Mouse (Mus musculus) stomach, embryonic 14.5 days (tissue): ENCODE measurements at regions not wholly inside any gene's neighbourhood (a gene's known extent, or its start where the extent isn't known, plus 50 kb on each side); places are given as distances from the start of the nearest gene placed in this dataset.

Experiments used
- ATAC-seq: fragments of 200-750 bp; cut with Nextera tagmentation; 2 replicates; pipeline ENCODE4 v1.8.0; 2017; ENCODE audit warnings: low read depth, moderate TSS enrichment; ENCODE audit not compliant: insufficient number of reproducible peaks, insufficient read depth, low FRiP score
- H3K27ac ChIP-seq: fragments of 300-500 bp; sonication (generic); 2 replicates; pipeline ENCODE4 v1.5.1; 2014; ENCODE audit warnings: mild to moderate bottlenecking, low read length, moderate library complexity, mixed read lengths
- H3K27me3 ChIP-seq: fragments of 300-500 bp; sonication (generic); 2 replicates; pipeline ENCODE4 v1.6.1; 2014; ENCODE audit warnings: low read length, control low read depth, mixed read lengths; ENCODE audit not compliant: control insufficient read depth, insufficient read depth
- H3K36me3 ChIP-seq: fragments of 300-500 bp; sonication (generic); 2 replicates; pipeline ENCODE4 v1.6.1; 2014; ENCODE audit warnings: mild to moderate bottlenecking, control low read depth, low read length, moderate library complexity, mixed read lengths; ENCODE audit not compliant: control insufficient read depth, insufficient read depth
- H3K4me1 ChIP-seq: fragments of 300-500 bp; sonication (generic); 2 replicates; pipeline ENCODE4 v1.6.1; 2014; ENCODE audit warnings: low read length, control low read depth, mixed read lengths; ENCODE audit not compliant: control insufficient read depth, insufficient read depth
- H3K4me2 ChIP-seq: fragments of 300-500 bp; sonication (generic); replicated peaks from 2 replicates; pipeline ENCODE4 v1.6.1; 2014; ENCODE audit warnings: low read depth, low read length, control low read depth
- H3K4me3 ChIP-seq: fragments of 300-500 bp; sonication (generic); 2 replicates; pipeline ENCODE4 v1.5.1; 2014; ENCODE audit warnings: low read depth, low read length, control low read depth
- H3K9ac ChIP-seq: fragments of 300-500 bp; sonication (generic); replicated peaks from 2 replicates; pipeline ENCODE4 v1.6.1; 2014; ENCODE audit warnings: low read depth, mild to moderate bottlenecking, control low read depth, low read length, moderate library complexity, mixed read lengths
- H3K9me3 ChIP-seq: fragments of 300-500 bp; sonication (generic); 2 replicates; pipeline ENCODE4 v1.6.1; 2016; ENCODE audit warnings: low read depth, low read length, control low read depth; ENCODE audit not compliant: control insufficient read depth
- WGBS: fragments of 180-500 bp; shearing (Covaris S2); extraction: QIAGEN DNeasy Blood & Tissue Kit; methylation state at CpG from one replicate; pipeline ENCODE4 v1.1.7; 2014; 5-methylcytosine and 5-hydroxymethylcytosine counted together

DNA sequence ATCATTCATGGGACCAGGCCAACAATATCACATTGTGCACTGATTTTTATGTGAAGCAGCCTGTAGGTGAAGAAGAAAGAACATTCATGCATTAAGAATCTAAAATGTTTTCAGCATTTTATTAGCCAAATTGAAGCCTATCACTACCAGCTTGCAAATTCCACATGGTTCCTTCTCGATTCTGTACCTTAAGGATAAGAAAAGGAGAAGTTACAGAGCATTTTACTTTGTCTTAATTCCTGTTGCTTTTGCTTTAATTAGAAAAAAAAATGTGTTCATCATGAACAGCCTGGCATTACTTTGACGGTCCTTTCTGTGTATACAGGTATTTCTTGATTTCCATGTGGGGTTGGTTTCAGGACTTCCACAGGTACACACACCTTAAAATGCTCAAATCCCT is 95.2 kb upstream of the Bmp2 start:
- H3K27ac ChIP-seq, result no peak overlapping the region
- H3K9ac ChIP-seq, result no peak overlapping the region
- H3K9me3 ChIP-seq, result no peaks in the 10 kb centered on the region
- H3K4me1 ChIP-seq, result no peaks in the 10 kb centered on the region
- WGBS, result 73% methylated on average over 2 of the region's 2 CpGs
- no peak for ATAC-seq
- no peak overlapping the region for H3K4me3 ChIP-seq
- H3K4me2 ChIP-seq, result no peak overlapping the region
- no peaks in the 10 kb centered on the region for H3K27me3 ChIP-seq
- no peaks in the 10 kb centered on the region for H3K36me3 ChIP-seq

DNA sequence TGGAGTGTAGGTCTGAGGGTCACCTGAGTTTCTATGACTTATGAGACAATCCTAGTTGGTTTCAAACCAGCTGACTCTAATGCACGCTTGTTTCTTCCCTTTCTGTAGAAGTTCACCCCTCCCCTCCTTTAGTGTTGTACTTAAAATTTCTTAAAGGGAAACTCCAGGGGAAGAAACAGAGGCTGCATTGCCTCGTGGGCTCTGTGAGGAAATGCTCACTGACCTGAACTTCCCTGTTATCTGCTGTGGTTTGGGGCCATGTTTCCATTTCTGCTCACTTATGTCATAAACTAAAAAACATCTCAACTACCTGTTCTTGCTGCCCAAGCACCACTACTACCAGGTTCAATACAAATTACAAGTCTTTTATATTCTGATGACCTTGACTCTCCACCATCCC is 93.2 kb upstream of the Bmp2 start:
- Histone ChIP-seq H3K27me3 (no peaks in the 10 kb centered on the region), H3K9ac (no peak overlapping the region), H3K27ac (no peak overlapping the region), H3K4me1 (no peaks in the 10 kb centered on the region), H3K4me3 (no peak overlapping the region), H3K9me3 (no peaks in the 10 kb centered on the region), H3K36me3 (no peaks in the 10 kb centered on the region), H3K4me2 (no peak overlapping the region)
- WGBS, result 69% methylated on average over 2 of the region's 2 CpGs
- ATAC-seq, result no peak

- no peaks in the 10 kb centered on the region for H3K27me3 ChIP-seq
- no peaks in the 10 kb centered on the region for H3K4me1 ChIP-seq
- H3K36me3 ChIP-seq, result no peaks in the 10 kb centered on the region
- H3K27ac ChIP-seq, result no peak overlapping the region
- WGBS, result 47% methylated on average over 7 of the region's 7 CpGs
- H3K9me3 ChIP-seq, result no peaks in the 10 kb centered on the region
- ATAC-seq, result no peak
- no peak overlapping the region for H3K4me3 ChIP-seq
- H3K4me2 ChIP-seq, result no peak overlapping the region
- no peak overlapping the region for H3K9ac ChIP-seq
These were observed 91.1 kb upstream of the Bmp2 start for GRCm38 (mm10) chr2:133460814-133461213.

DNA sequence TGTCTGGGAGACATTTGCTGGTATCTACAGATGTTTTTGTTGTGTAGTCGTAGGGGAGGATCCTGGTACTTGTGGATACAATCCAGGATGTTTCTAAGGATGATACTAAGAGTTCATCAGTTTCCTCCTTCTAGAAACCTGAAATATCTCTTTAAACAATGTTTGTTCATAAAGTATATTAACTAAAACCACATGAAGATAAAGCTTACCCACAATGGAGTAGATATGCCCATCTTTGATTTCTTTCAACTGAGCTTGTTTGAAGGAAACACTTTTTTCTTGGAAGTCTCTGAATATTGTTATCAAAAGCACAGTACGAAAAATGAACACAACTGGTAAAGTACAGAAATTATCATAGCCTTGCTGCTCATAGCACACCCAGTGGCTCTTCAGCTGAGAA is 89.6 kb upstream of the Bmp2 start:
- H3K9ac ChIP-seq, result no peak overlapping the region
- 83% methylated on average over 2 of the region's 2 CpGs for WGBS
- H3K9me3 ChIP-seq, result no peaks in the 10 kb centered on the region
- H3K36me3 ChIP-seq, result no peaks in the 10 kb centered on the region
- no peak overlapping the region for H3K27ac ChIP-seq
- ATAC-seq, result no peak
- H3K27me3 ChIP-seq, result no peaks in the 10 kb centered on the region
- no peak overlapping the region for H3K4me2 ChIP-seq
- H3K4me3 ChIP-seq, result no peak overlapping the region
- no peaks in the 10 kb centered on the region for H3K4me1 ChIP-seq

- no peaks in the 10 kb centered on the region for H3K36me3 ChIP-seq
- no peak overlapping the region for H3K9ac ChIP-seq
- no peak overlapping the region for H3K27ac ChIP-seq
- H3K4me3 ChIP-seq, result no peak overlapping the region
- H3K27me3 ChIP-seq, result no peaks in the 10 kb centered on the region
- no peaks in the 10 kb centered on the region for H3K9me3 ChIP-seq
- no peaks in the 10 kb centered on the region for H3K4me1 ChIP-seq
- WGBS, result 77% methylated on average over 9 of the region's 9 CpGs
- no peak for ATAC-seq
- H3K4me2 ChIP-seq, result no peak overlapping the region
These were observed 84.5 kb upstream of the Bmp2 start for GRCm38 (mm10) chr2:133467170-133468168.

- H3K27me3 ChIP-seq, result no peaks in the 10 kb centered on the region
- H3K9ac ChIP-seq, result no peak overlapping the region
- H3K4me3 ChIP-seq, result no peak overlapping the region
- H3K4me1 ChIP-seq, result no peaks in the 10 kb centered on the region
- no peak overlapping the region for H3K27ac ChIP-seq
- no peaks in the 10 kb centered on the region for H3K9me3 ChIP-seq
- H3K36me3 ChIP-seq, result no peaks in the 10 kb centered on the region
- H3K4me2 ChIP-seq, result no peak overlapping the region
- WGBS, result 66% methylated on average over 5 of the region's 5 CpGs
- no peak for ATAC-seq
These were observed 78.8 kb upstream of the Bmp2 start for GRCm38 (mm10) chr2:133472966-133473744.

DNA sequence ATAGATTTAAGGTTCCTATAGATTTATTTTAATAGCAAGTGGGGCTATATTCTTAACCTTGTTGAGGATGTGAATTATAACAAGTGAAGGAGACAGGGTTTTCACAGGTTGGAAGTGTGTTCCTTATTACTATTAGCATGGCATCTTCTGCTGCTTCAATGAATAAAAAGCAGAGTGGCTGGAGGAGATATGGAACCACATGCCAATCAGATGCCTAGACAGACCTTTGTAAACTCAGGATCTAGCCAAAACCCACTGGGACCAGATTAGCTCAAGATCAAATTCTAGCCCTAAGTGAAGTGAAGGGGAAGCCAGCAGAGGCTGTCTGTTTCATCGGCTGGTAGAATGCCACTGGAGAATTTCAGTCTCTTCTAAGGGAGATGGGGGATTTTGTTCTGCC is 77.8 kb upstream of the Bmp2 start:
- no peaks in the 10 kb centered on the region for H3K4me1 ChIP-seq
- H3K27ac ChIP-seq, result no peak overlapping the region
- no peak overlapping the region for H3K4me2 ChIP-seq
- H3K9me3 ChIP-seq, result no peaks in the 10 kb centered on the region
- H3K27me3 ChIP-seq, result no peaks in the 10 kb centered on the region
- ATAC-seq, result no peak
- H3K9ac ChIP-seq, result no peak overlapping the region
- 82% methylated on average over 1 of the region's 1 CpGs for WGBS
- H3K4me3 ChIP-seq, result no peak overlapping the region
- H3K36me3 ChIP-seq, result no peaks in the 10 kb centered on the region

DNA sequence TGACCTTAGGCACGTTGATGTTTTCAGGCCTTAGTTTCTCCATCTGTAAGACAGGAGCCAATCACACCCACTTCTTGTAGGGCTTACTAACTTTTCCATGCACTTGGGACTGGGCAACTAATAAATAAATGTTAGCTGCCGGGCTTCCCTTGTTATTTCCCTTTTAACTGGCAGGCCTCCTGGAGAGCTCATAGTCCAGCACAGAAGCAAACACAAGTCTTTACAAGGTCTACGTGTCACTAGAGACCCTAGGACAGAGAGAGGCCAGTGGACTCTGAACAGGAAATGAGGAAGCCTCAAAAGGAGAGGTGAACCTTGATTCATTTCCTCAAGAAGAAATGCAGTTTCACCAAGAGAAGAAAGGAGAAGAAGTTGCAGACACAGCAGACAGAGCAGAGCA is 71.1 kb upstream of the Bmp2 start:
- no peak overlapping the region for H3K27ac ChIP-seq
- H3K36me3 ChIP-seq, result no peaks in the 10 kb centered on the region
- H3K9me3 ChIP-seq, result no peaks in the 10 kb centered on the region
- no peak overlapping the region for H3K4me3 ChIP-seq
- no peak for ATAC-seq
- H3K27me3 ChIP-seq, result no peaks in the 10 kb centered on the region
- H3K9ac ChIP-seq, result no peak overlapping the region
- H3K4me1 ChIP-seq, result no peaks in the 10 kb centered on the region
- no peak overlapping the region for H3K4me2 ChIP-seq
- 78% methylated on average over 3 of the region's 3 CpGs for WGBS
